Mouse (Mus musculus) cortical plate, adult 2 months (tissue): Measurements from ENCODE around the gene Cds1. TPM values are rescaled to one million over a fixed set of nuclear protein-coding genes. Genes with fewer than 3 reads are reported as not detected.

ENCODE experiments used
- H3K27ac ChIP-seq: fragments of 200-500 bp; 2 replicates; pipeline ENCODE4 v1.5.1; 2012; ENCODE audit warnings: low read length, control low read depth, inconsistent platforms; ENCODE audit not compliant: insufficient read depth
- H3K4me1 ChIP-seq: fragments of 200-500 bp; 2 replicates; pipeline ENCODE4 v1.6.1; 2011; ENCODE audit warnings: low read length; ENCODE audit not compliant: control insufficient read depth, insufficient read depth
- H3K4me3 ChIP-seq: fragments of 200-500 bp; 2 replicates; pipeline ENCODE4 v1.5.1; 2011; ENCODE audit warnings: mild to moderate bottlenecking, low read length, control low read depth; ENCODE audit not compliant: insufficient read depth
- CTCF ChIP-seq: fragments of 200-500 bp; IDR thresholded peaks from 2 replicates; pipeline ENCODE4 v1.5.1; 2011; ENCODE audit warnings: mild to moderate bottlenecking, control low read depth, low read length; ENCODE audit not compliant: insufficient read depth; ENCODE audit errors: extremely low read depth
- POLR2A ChIP-seq: fragments of 200-500 bp; IDR thresholded peaks from 2 replicates; pipeline ENCODE4 v1.6.1; 2011; ENCODE audit warnings: mild to moderate bottlenecking, low read length, control low read depth; ENCODE audit not compliant: insufficient read depth; ENCODE audit errors: extremely low read depth
- polyA plus RNA-seq: library from polyadenylated mRNA; depleted of rRNA; stranded (reverse); fragments of >200 nt; gene quantifications from 2 replicates; pipeline ENCODE4 v1.2.3, GENCODE M21; 2012

The Cds1 gene
- polyA plus RNA-seq, 1 experiment: 74.6 TPM

GRCm38 (mm10) chr5:101789770-101790169, 24.8 kb downstream of the Cds1 start:
- H3K4me1 ChIP-seq: no peaks in the 10 kb centered on the region
- TF ChIP-seq POLR2A (no peak), CTCF (no peak)
- H3K4me3 ChIP-seq: no peak overlapping the region
- H3K27ac ChIP-seq: no peak overlapping the region

GRCm38 (mm10) chr5:101790560-101790959, 25.6 kb downstream of the Cds1 start:
- H3K27ac ChIP-seq: no peak overlapping the region
- TF ChIP-seq CTCF (no peak), POLR2A (no peak)
- no peak overlapping the region for H3K4me3 ChIP-seq
- no peaks in the 10 kb centered on the region for H3K4me1 ChIP-seq

- TF ChIP-seq POLR2A (no peak), CTCF (no peak)
- no peaks in the 10 kb centered on the region for H3K4me1 ChIP-seq
- H3K27ac ChIP-seq: no peak overlapping the region
- H3K4me3 ChIP-seq: no peak overlapping the region
These were observed 27.7 kb downstream of the Cds1 start for GRCm38 (mm10) chr5:101792665-101793064.

DNA sequence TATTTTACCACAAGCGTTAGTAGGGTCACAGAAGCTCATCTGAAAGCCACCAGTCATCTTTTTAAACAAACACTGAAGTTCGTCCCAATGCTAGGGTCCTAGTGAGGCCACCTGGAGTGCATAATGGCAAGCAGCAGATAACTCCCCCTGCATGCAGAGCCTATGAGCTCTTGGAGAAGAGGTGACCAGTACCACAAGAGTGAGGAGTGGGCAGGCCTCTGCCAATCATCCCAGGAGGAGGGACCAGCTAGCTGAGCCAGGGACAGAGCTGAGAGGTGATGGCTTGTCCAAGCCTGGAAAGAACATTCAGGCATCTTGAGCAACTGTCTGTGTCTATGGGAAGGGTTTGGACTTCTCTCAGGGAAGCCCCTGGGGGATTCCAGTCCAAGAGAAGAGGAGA, 37.0 kb downstream of the Cds1 start:
- Histone ChIP-seq H3K4me1 (no peaks in the 10 kb centered on the region), H3K4me3 (no peak overlapping the region), H3K27ac (no peak overlapping the region)
- TF ChIP-seq POLR2A (no peak), CTCF (no peak)

- TF ChIP-seq CTCF: no peak
- TF ChIP-seq POLR2A: no peak
- H3K27ac ChIP-seq: no peak overlapping the region
- H3K4me1 ChIP-seq: no peaks in the 10 kb centered on the region
- H3K4me3 ChIP-seq: no peak overlapping the region
These were observed 37.6 kb downstream of the Cds1 start for GRCm38 (mm10) chr5:101802358-101803022.

DNA sequence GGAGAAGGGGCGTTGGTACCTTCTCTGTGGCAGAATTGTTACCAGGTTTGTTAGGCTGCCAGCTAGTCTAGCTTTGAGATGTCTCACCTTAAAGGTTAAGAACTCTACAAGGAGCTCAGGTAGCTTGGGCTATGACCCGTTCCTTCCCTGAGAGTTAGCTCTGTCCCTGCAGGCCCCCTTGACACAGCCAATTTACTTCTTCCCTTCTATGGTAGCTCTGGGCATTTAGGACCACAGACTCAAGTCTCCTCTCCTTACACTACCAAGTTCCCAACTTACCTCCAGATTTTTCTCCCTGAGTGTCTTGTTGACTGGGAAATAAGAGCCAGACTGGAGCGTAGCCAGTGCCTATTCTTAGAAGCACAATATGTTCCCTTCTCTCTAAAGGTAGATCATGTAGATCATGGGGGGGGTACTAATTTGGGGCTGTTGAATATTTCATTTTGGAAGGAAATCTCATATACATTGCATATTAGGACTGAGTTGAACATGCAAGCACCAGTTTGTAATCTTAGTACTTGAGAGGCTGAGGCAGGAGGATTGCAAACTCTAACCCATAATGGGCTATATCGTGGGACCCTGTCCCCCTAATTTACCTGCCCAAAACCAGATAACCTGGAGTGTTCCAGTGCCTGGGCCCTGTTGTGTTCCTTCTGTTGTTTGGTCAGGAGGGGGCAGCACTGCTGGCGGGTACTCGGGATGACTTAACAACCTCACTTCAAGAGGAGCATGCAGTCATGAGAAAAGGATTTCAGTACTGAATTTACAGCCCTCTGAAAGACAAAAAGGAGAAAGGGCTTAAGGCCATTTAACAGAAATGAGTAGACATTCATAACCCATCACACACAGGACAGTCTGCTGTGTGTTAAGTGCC, 46.6 kb downstream of the Cds1 start:
- Histone ChIP-seq H3K27ac (no peak overlapping the region), H3K4me3 (no peak overlapping the region), H3K4me1 (peaks cover 3% of the 10 kb centered on the region)
- no peak for TF ChIP-seq POLR2A
- no peak for TF ChIP-seq CTCF

DNA sequence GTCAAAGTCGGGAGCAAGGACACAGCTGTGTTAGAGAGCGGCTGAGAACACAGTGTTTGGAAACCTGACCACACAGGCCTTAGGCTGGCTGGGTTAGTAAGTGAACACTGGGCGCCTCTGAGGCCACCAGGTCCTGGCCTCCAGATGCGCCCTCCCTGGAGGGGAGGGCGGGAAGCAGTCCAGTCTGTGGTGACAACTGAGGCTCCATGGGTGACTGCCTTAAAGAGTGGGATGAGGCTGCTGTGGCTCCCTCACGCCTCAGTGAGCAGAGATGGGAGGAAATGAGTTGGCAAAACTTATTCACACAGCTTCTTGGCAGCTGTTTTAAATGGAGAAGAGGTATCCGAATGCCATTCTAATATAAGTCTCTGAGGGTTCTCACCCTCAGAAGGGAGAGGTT, 51.9 kb downstream of the Cds1 start:
- H3K4me3 ChIP-seq: no peak overlapping the region
- no peaks in the 10 kb centered on the region; the same call in 1 of the 2 replicates for H3K4me1 ChIP-seq
- H3K27ac ChIP-seq: no peak overlapping the region
- TF ChIP-seq CTCF (no peak), POLR2A (no peak)

- TF ChIP-seq POLR2A: no peak
- no peak for TF ChIP-seq CTCF
- H3K4me1 ChIP-seq: no peaks in the 10 kb centered on the region
- no peak overlapping the region for H3K27ac ChIP-seq
- no peak overlapping the region for H3K4me3 ChIP-seq
These were observed 54.3 kb downstream of the Cds1 start for GRCm38 (mm10) chr5:101819216-101819615.

DNA sequence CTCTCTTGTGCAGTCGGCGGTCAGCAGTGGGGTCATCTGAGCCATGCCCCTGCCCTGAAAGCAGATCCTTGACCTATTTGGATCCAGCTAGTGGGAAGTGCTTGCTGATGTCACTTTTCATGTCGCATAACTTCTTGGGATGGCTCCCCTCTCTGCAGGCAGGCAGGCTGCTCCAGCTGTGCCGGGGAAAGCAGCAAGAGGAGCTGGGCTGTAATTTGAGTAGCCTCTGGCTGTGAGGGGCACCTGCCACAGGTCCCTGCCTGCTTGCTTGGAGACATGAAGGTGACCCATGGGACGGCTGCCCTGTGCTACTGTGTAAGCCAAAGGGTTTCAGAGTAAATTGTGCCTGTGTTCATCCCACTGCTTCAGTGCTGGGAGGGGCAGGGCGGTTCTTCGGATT, 54.9 kb downstream of the Cds1 start:
- TF ChIP-seq POLR2A (no peak), CTCF (no peak)
- Histone ChIP-seq H3K4me3 (no peak overlapping the region), H3K27ac (no peak overlapping the region), H3K4me1 (peaks cover 2% of the 10 kb centered on the region)

- H3K4me3 ChIP-seq: no peak overlapping the region
- TF ChIP-seq POLR2A (no peak), CTCF (no peak)
- H3K27ac ChIP-seq: no peak overlapping the region
- peaks cover 3% of the 10 kb centered on the region for H3K4me1 ChIP-seq
These were observed 56.1 kb downstream of the Cds1 start for GRCm38 (mm10) chr5:101821052-101821451.
